Mouse (Mus musculus) liver, embryonic 13.5 days (tissue): ENCODE results near the gene Calm2. TPM values are rescaled to one million over a fixed set of nuclear protein-coding genes. Genes with fewer than 3 reads are reported as not detected.

Source experiments
- ATAC-seq: fragments of 200-750 bp; cut with Nextera tagmentation; 2 replicates; pipeline ENCODE4 v1.8.0; 2017; ENCODE audit warnings: low read depth, mild to moderate bottlenecking, moderate number of reproducible peaks, moderate library complexity
- DNase-seq: peaks from one replicate; pipeline ENCODE4 v3.0.0; 2022
- H3K27ac ChIP-seq: fragments of 300-500 bp; sonication (generic); 2 replicates; pipeline ENCODE4 v1.5.1; 2015; ENCODE audit warnings: moderate library complexity, mild to moderate bottlenecking, inconsistent platforms
- H3K27me3 ChIP-seq: fragments of 300-500 bp; sonication (generic); 2 replicates; pipeline ENCODE4 v1.6.1; 2015; ENCODE audit warnings: mild to moderate bottlenecking, inconsistent platforms
- H3K36me3 ChIP-seq: fragments of 300-500 bp; sonication (generic); 2 replicates; pipeline ENCODE4 v1.6.1; 2015; ENCODE audit warnings: mild to moderate bottlenecking, inconsistent platforms
- H3K4me1 ChIP-seq: fragments of 300-500 bp; sonication (generic); replicated peaks from 2 replicates; pipeline ENCODE4 v1.6.1; 2015; ENCODE audit warnings: inconsistent platforms
- H3K4me2 ChIP-seq: fragments of 300-500 bp; sonication (generic); 2 replicates; pipeline ENCODE4 v1.6.1; 2015; ENCODE audit warnings: inconsistent platforms, mild to moderate bottlenecking, moderate library complexity
- H3K4me3 ChIP-seq: fragments of 300-500 bp; sonication (generic); replicated peaks from 2 replicates; pipeline ENCODE4 v1.5.1; 2015; ENCODE audit warnings: mild to moderate bottlenecking, inconsistent platforms
- H3K9ac ChIP-seq: fragments of 300-500 bp; sonication (generic); 2 replicates; pipeline ENCODE4 v1.6.1; 2015; ENCODE audit warnings: mild to moderate bottlenecking, inconsistent platforms
- H3K9me3 ChIP-seq: fragments of 300-500 bp; sonication (generic); replicated peaks from 2 replicates; pipeline ENCODE4 v1.6.1; 2016; ENCODE audit warnings: inconsistent platforms
- WGBS: fragments of 180-500 bp; shearing (Covaris S2); methylation state at CpG from one replicate; pipeline ENCODE4 v1.1.7; 2015; ENCODE audit not compliant: insufficient replicate concordance; 5-methylcytosine and 5-hydroxymethylcytosine counted together
- polyA plus RNA-seq: library from polyadenylated mRNA; unstranded; fragments of >200 nt; fragmentation: Nextera tagmentation; extraction: Ambion mirVana; gene quantifications from 2 replicates; pipeline ENCODE4 v1.2.1, GENCODE M21; 2015

Gene Calm2
- polyA plus RNA-seq, 1 experiment from 2014 or later, result 415 TPM

- Histone ChIP-seq H3K4me2 (no peak overlapping the region), H3K4me3 (no peak overlapping the region), H3K27me3 (no peaks in the 10 kb centered on the region), H3K27ac (no peak overlapping the region), H3K4me1 (peaks cover 7% of the 10 kb centered on the region), H3K9ac (no peak overlapping the region), H3K9me3 (no peaks in the 10 kb centered on the region), H3K36me3 (no peaks in the 10 kb centered on the region)
- ATAC-seq (no peak), DNase-seq (no peak)
- WGBS, result 72% methylated on average over 11 of the region's 11 CpGs
These were observed 44.3 kb downstream of the Calm2 start for GRCm38 (mm10) chr17:87402444-87402843.

- no peak for ATAC-seq
- Histone ChIP-seq H3K27ac (no peak overlapping the region), H3K4me3 (no peak overlapping the region), H3K9me3 (no peaks in the 10 kb centered on the region), H3K36me3 (no peaks in the 10 kb centered on the region), H3K4me2 (no peak overlapping the region), H3K9ac (no peak overlapping the region), H3K27me3 (no peaks in the 10 kb centered on the region), H3K4me1 (peaks cover 5% of the 10 kb centered on the region; the same call in 1 of the 2 replicates)
- WGBS, result 60% methylated on average over 11 of the region's 11 CpGs
- no peak for DNase-seq
These were observed 49.6 kb downstream of the Calm2 start for GRCm38 (mm10) chr17:87397088-87397487.

- no peaks in the 10 kb centered on the region for H3K9me3 ChIP-seq
- H3K4me2 ChIP-seq, result no peak overlapping the region
- no peak overlapping the region for H3K4me3 ChIP-seq
- no peak overlapping the region for H3K27ac ChIP-seq
- H3K9ac ChIP-seq, result no peak overlapping the region
- H3K27me3 ChIP-seq, result no peaks in the 10 kb centered on the region
- peaks cover 5% of the 10 kb centered on the region; the same call in 1 of the 2 replicates for H3K4me1 ChIP-seq
- no peaks in the 10 kb centered on the region for H3K36me3 ChIP-seq
- DNase-seq (no peak), ATAC-seq (no peak)
- 54% methylated on average over 7 of the region's 7 CpGs for WGBS
These were observed 55.5 kb downstream of the Calm2 start for GRCm38 (mm10) chr17:87391242-87391641.

GRCm38 (mm10) chr17:87387068-87387467 is 59.7 kb downstream of the Calm2 start:
- no peak for ATAC-seq
- Histone ChIP-seq H3K27ac (no peak overlapping the region), H3K27me3 (no peaks in the 10 kb centered on the region), H3K36me3 (no peaks in the 10 kb centered on the region), H3K4me2 (no peak overlapping the region), H3K9ac (no peak overlapping the region), H3K4me1 (no peaks in the 10 kb centered on the region), H3K9me3 (no peaks in the 10 kb centered on the region), H3K4me3 (no peak overlapping the region)
- 51% methylated on average over 4 of the region's 5 CpGs for WGBS
- DNase-seq, result no peak

GRCm38 (mm10) chr17:87385835-87386234 is 60.9 kb downstream of the Calm2 start:
- 68% methylated on average over 3 of the region's 3 CpGs for WGBS
- Histone ChIP-seq H3K9ac (no peak overlapping the region), H3K4me1 (no peaks in the 10 kb centered on the region), H3K27ac (no peak overlapping the region), H3K9me3 (no peaks in the 10 kb centered on the region), H3K36me3 (no peaks in the 10 kb centered on the region), H3K4me3 (no peak overlapping the region), H3K4me2 (no peak overlapping the region), H3K27me3 (no peaks in the 10 kb centered on the region)
- ATAC-seq (no peak), DNase-seq (no peak)

Other genes starting within 250 kb of the Calm2 start
- gene Mcfd2, start 181.0 kb downstream of the Calm2 start, polyA plus RNA-seq, result 50.2 and 53.9 TPM in 2 replicates
- gene Ttc7, start 164.0 kb downstream of the Calm2 start, polyA plus RNA-seq, result 9.5 and 11.0 TPM in 2 replicates
- gene Stpg4, start 19.2 kb downstream of the Calm2 start, polyA plus RNA-seq, result not detected in 2 replicates
- 0.81 and 2.7 TPM in 2 replicates for gene Epcam, start 189.0 kb upstream of the Calm2 start, polyA plus RNA-seq
- gene Msh2, start 225.4 kb upstream of the Calm2 start, polyA plus RNA-seq, result 38.0 and 47.2 TPM in 2 replicates